Mouse (Mus musculus): ENCODE results near the gene Ralgps2.

DNA sequence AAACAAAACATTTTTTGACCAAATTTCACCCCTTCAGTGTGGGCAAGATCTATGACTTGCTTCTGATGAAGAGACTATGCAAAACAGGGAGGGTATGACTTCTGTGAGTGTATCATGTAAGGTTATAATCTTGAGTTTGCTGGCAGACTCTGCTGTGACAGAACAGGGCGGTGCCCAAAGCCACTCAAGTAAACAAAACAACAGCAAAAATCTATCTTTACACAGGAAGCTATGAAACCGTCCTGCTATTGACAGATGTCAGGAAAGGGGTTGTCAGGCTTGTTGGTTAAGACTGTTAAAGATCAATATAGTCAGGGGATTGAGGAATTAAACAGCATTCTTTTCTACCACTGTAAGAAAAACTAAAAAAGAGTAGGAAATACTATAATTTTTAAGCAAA, 33.8 kb downstream of the Ralgps2 start:
- TF ChIP-seq CTCF (IDR thresholded peaks at IDR 0.05; ENCODE audit: control insufficient read depth, insufficient read depth, insufficient replicate concordance, low read depth, low read length) (no peak), POLR2A (IDR thresholded peaks at IDR 0.05; ENCODE audit: control insufficient read depth, low read depth, low read length) (no peak)
